In genomic region chr9:111093094-111093493, GRCm38 (mm10) we compare ENCODE assay signal across 8 mouse cellular contexts. TPM values are rescaled to one million over a fixed set of nuclear protein-coding genes. Genes with fewer than 3 reads are reported as not detected.
DNase-seq lines count a peak whose midpoint lies in the region; ATAC-seq lines count a peak whose summit lies in the region.

No protein-coding gene starts in this region.

- no peaks in the 10 kb centered on the region for H3K9me3 ChIP-seq in heart, embryonic 10.5 days
- no peaks in the 10 kb centered on the region for H3K9me3 ChIP-seq in megakaryocyte, embryonic 14.5 days

- peaks cover 45% of the 10 kb centered on the region for H3K4me1 ChIP-seq in heart, embryonic 10.5 days
- H3K4me1 ChIP-seq in megakaryocyte, embryonic 14.5 days, result peaks cover 65% of the 10 kb centered on the region

- no peak overlapping the region for H3K27ac ChIP-seq in heart, embryonic 10.5 days

- WGBS in heart, embryonic 10.5 days, result 29% methylated on average over 5 of the region's 5 CpGs

- peak; percentile 31; the same call in 1 of the 2 replicates for ATAC-seq in frontal cortex, adult (ENCODE audit: low TSS enrichment)

- H3K27me3 ChIP-seq in heart, embryonic 10.5 days (ENCODE audit: insufficient read depth, poor library complexity, severe bottlenecking), result peaks cover 20% of the 10 kb centered on the region
- H3K27me3 ChIP-seq in megakaryocyte, embryonic 14.5 days (replicated peaks), result peaks cover 32% of the 10 kb centered on the region

- peak; percentile 85 for DNase-seq in heart, adult 11 months
- no peak for DNase-seq in heart, embryonic 10.5 days (ENCODE audit: low spot score)
- DNase-seq in CD8-positive naive resting alpha-beta T cell, adult 2 months (ENCODE audit: low read depth in 2 of 2, low spot score in 2 of 2), result peak; percentile 16 to 32
- peak; percentile 12 for DNase-seq in brain, embryonic 18.5 days (ENCODE audit: low read depth, low spot score)
- peak; percentile 25 to 53 for DNase-seq in layer of hippocampus, adult 8-10 months (ENCODE audit: low spot score in 2 of 2)
- DNase-seq in testis, postnatal 10 days (ENCODE audit: low spot score), result peak; percentile 73

- no peaks in the 10 kb centered on the region for H3K36me3 ChIP-seq in heart, embryonic 10.5 days
- no peaks in the 10 kb centered on the region for H3K36me3 ChIP-seq in megakaryocyte, embryonic 14.5 days (replicated peaks; ENCODE audit: low read length)

- no peak overlapping the region for H3K4me3 ChIP-seq in heart, embryonic 10.5 days
- peak overlapping the region; percentile 64 for H3K4me3 ChIP-seq in megakaryocyte, embryonic 14.5 days (replicated peaks)

RNA-seq across cellular contexts. Expression of gene Lrrfip2, which starts 24.3 kb away (rescaled TPM):
- polyA plus RNA-seq in heart, embryonic 10.5 days (2016; fragmentation: Nextera tagmentation; extraction: Ambion mirVana), result 50.9 and 51.3 TPM in 2 replicates
- total RNA-seq in layer of hippocampus, adult 8-10 months (2022), result 10 to 100 TPM; 34.6 to 46.1 (median 40.6) TPM
- 28.3 and 112 TPM in 2 replicates for polyA plus RNA-seq in megakaryocyte, embryonic 14.5 days (2012; ENCODE audit: insufficient read depth, low replicate concordance)

RNA-seq across cellular contexts. Expression of gene Ccrl2, which starts 35.8 kb away (rescaled TPM):
- 2.6 and 3.0 TPM in 2 replicates for polyA plus RNA-seq in heart, embryonic 10.5 days (2016; fragmentation: Nextera tagmentation; extraction: Ambion mirVana)
- total RNA-seq in layer of hippocampus, adult 8-10 months (2022), result 1 to 10 TPM in 2 of 4 experiments, under 1 TPM in 2; 0.62 to 4.0 (median 1.2) TPM
- 1.6 TPM in 1 of 2 replicates, not detected in the other for polyA plus RNA-seq in megakaryocyte, embryonic 14.5 days (2012; ENCODE audit: insufficient read depth, low replicate concordance)
